Mouse (Mus musculus) midbrain, embryonic 16.5 days (tissue): ENCODE data around the gene Acss1. TPM values are rescaled to one million over a fixed set of nuclear protein-coding genes. Genes with fewer than 3 reads are reported as not detected.

Experiments
- ATAC-seq: fragments of 200-750 bp; cut with Nextera tagmentation; 2 replicates; pipeline ENCODE4 v1.8.0; 2017; ENCODE audit warnings: moderate TSS enrichment
- H3K27ac ChIP-seq: fragments of 300-500 bp; sonication (generic); 2 replicates; pipeline ENCODE4 v1.5.1; 2014; ENCODE audit warnings: mild to moderate bottlenecking, low read length, mixed read lengths
- H3K27me3 ChIP-seq: fragments of 300-500 bp; sonication (generic); 2 replicates; pipeline ENCODE4 v1.6.1; 2014; ENCODE audit warnings: low read depth, low read length, mixed read lengths; ENCODE audit not compliant: control insufficient read depth, insufficient read depth
- H3K36me3 ChIP-seq: fragments of 300-500 bp; sonication (generic); 2 replicates; pipeline ENCODE4 v1.6.1; 2014; ENCODE audit warnings: mild to moderate bottlenecking, low read length, moderate library complexity, mixed read lengths; ENCODE audit not compliant: control insufficient read depth, insufficient read depth
- H3K4me1 ChIP-seq: fragments of 300-500 bp; sonication (generic); 2 replicates; pipeline ENCODE4 v1.6.1; 2014; ENCODE audit warnings: mild to moderate bottlenecking, low read length, mixed read lengths; ENCODE audit not compliant: control insufficient read depth, insufficient read depth
- H3K4me2 ChIP-seq: fragments of 300-500 bp; sonication (generic); 2 replicates; pipeline ENCODE4 v1.6.1; 2014; ENCODE audit warnings: mild to moderate bottlenecking, low read length, mixed read lengths
- H3K4me3 ChIP-seq: fragments of 300-500 bp; sonication (generic); 2 replicates; pipeline ENCODE4 v1.5.1; 2014; ENCODE audit warnings: low read depth, mild to moderate bottlenecking, low read length, moderate library complexity, mixed read lengths
- H3K9ac ChIP-seq: fragments of 300-500 bp; sonication (generic); 2 replicates; pipeline ENCODE4 v1.6.1; 2014; ENCODE audit warnings: low read depth, low read length, mixed read lengths
- H3K9me3 ChIP-seq: fragments of 300-500 bp; sonication (generic); replicated peaks from 2 replicates; pipeline ENCODE4 v1.6.1; 2014; ENCODE audit warnings: mild to moderate bottlenecking, low read length, mixed read lengths; ENCODE audit not compliant: control insufficient read depth, poor library complexity, severe bottlenecking
- WGBS: fragments of 180-500 bp; shearing (Covaris S2); extraction: QIAGEN DNeasy Blood & Tissue Kit; methylation state at CpG from one replicate; pipeline ENCODE4 v1.1.7; 2014; 5-methylcytosine and 5-hydroxymethylcytosine counted together
- polyA plus RNA-seq: library from polyadenylated mRNA; unstranded; fragments of >200 nt; fragmentation: Nextera tagmentation; extraction: Ambion mirVana; gene quantifications from 2 replicates; pipeline ENCODE4 v1.2.1, GENCODE M21; 2015

Gene Acss1
- polyA plus RNA-seq, 1 experiment from 2014 or later: 20.5 TPM

DNA sequence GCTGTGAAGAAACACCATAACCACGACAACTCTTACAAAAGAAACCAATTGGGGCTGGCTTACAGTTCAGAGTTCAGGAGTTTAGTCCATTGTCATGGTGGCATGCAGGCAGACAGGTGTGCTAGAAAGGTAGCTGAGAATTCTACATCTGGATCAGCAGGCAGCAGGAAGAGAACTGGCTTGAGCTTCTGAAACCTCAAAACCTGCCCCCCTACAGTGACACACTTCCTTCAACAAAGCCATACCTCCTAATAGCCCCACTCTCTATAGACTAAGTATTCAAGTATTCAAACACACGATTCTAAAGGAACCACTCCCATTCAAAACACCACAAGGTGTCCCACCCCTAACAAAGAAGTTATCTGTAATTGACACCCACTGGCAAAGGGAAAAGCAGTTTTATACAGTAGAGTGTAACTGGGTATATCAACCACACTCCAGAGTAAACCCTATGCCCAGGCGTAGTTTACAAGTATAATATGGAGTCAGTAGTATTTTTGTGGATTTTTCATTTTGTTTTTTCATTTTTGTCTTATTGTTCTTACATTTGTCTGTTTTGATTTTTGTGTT lies 32.3 kb downstream of the Acss1 start:
- no peaks in the 10 kb centered on the region for H3K27me3 ChIP-seq
- no peak for ATAC-seq
- no peak overlapping the region for H3K4me3 ChIP-seq
- H3K4me2 ChIP-seq: no peak overlapping the region
- 72% methylated on average over 3 of the region's 3 CpGs for WGBS
- no peaks in the 10 kb centered on the region for H3K4me1 ChIP-seq
- H3K27ac ChIP-seq: no peak overlapping the region
- no peaks in the 10 kb centered on the region for H3K36me3 ChIP-seq
- no peaks in the 10 kb centered on the region for H3K9me3 ChIP-seq
- H3K9ac ChIP-seq: no peak overlapping the region

DNA sequence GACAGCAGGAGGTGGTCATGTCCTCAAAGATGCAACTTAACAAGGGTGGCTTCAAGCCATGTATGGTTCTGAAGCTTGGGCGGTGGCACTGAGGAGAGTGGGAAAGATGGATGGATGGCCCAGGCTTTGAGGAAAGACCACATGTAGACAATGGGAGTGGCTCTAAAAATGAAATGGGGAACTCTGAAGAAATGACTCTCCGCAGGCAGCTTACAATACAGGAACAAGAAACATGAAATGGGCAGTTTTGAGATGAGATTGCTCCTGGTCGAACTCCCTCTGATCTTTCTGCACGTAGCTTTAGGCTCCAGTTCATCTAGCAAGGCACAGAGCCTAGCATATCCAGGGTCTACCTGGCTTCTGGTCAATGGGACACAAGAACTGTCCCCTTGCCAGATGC lies 39.0 kb downstream of the Acss1 start:
- H3K27ac ChIP-seq: no peak overlapping the region
- H3K9ac ChIP-seq: no peak overlapping the region
- peaks cover 6% of the 10 kb centered on the region for H3K36me3 ChIP-seq
- no peaks in the 10 kb centered on the region for H3K4me1 ChIP-seq
- no peaks in the 10 kb centered on the region for H3K27me3 ChIP-seq
- no peaks in the 10 kb centered on the region for H3K9me3 ChIP-seq
- ATAC-seq: no peak
- 96% methylated on average over 4 of the region's 4 CpGs for WGBS
- H3K4me2 ChIP-seq: no peak overlapping the region
- no peak overlapping the region for H3K4me3 ChIP-seq

DNA sequence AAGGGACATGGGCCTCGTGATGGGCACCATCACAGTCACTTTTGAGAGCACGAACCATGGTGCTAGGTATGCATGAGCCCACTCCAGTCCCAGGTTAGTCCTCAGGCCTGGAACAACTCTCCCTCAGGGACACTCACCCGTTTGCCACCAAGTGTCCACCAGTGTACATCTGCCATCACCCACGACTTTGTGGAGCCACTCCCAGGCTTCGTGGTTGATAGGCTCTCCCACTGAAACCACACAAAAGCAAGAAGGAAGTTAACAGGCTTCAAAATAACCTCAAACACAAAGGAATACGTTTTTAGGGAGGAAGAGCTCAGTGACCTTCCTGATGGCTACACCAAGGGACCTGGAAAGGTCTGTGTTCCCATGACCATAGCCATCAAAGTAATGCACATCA lies 41.2 kb downstream of the Acss1 start:
- H3K4me2 ChIP-seq: no peak overlapping the region
- no peak overlapping the region for H3K27ac ChIP-seq
- no peak overlapping the region for H3K4me3 ChIP-seq
- no peaks in the 10 kb centered on the region for H3K27me3 ChIP-seq
- 73% methylated on average over 6 of the region's 6 CpGs for WGBS
- H3K9ac ChIP-seq: no peak overlapping the region
- H3K9me3 ChIP-seq: no peaks in the 10 kb centered on the region
- H3K4me1 ChIP-seq: no peaks in the 10 kb centered on the region
- H3K36me3 ChIP-seq: peaks cover 6% of the 10 kb centered on the region
- no peak for ATAC-seq

DNA sequence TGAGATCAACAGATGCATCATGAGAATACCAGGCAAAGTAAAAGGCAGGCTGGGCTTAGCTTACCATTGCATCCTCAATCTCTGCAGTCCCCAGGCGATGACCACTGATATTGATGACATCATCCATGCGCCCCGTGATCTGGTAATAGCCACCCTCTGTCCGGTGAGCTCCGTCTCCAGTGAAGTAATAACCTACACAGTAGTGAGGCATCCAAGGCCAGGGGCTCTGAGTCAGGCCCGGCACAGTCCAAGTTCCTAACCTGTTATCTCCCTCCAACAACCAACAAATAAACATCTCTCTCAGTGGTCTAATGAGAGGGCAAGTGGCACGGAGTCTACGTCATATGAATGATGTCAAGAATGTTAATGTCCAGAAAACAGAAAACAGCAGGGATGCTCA lies 43.4 kb downstream of the Acss1 start:
- no peak overlapping the region for H3K4me3 ChIP-seq
- H3K36me3 ChIP-seq: peaks cover 6% of the 10 kb centered on the region
- no peak for ATAC-seq
- H3K4me1 ChIP-seq: no peaks in the 10 kb centered on the region
- H3K9ac ChIP-seq: no peak overlapping the region
- H3K27me3 ChIP-seq: no peaks in the 10 kb centered on the region
- no peak overlapping the region for H3K27ac ChIP-seq
- no peaks in the 10 kb centered on the region for H3K9me3 ChIP-seq
- no peak overlapping the region for H3K4me2 ChIP-seq
- 97% methylated on average over 8 of the region's 8 CpGs for WGBS

DNA sequence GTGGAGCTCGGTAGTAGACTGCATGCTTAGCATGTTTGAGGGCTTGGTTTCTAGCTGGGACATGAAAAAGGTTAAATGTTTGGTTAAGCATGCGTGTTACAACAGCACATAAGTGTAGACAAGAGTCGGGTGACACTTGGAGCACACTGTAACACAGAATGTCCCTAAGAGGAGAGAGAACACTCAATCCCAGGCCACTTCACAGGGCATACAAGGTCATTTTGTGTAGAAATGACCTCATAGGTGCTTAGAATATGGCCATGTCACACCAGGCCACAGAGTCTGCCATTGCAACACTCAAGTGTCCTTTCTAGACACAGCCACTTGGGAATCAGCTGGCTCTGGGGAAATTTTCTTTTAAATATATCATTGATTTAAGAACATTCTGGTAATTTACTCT lies 44.3 kb downstream of the Acss1 start:
- Histone ChIP-seq H3K36me3 (peaks cover 6% of the 10 kb centered on the region), H3K4me1 (no peaks in the 10 kb centered on the region), H3K4me2 (no peak overlapping the region), H3K9ac (no peak overlapping the region), H3K27ac (no peak overlapping the region), H3K27me3 (no peaks in the 10 kb centered on the region), H3K4me3 (no peak overlapping the region), H3K9me3 (no peaks in the 10 kb centered on the region)
- 91% methylated on average over 3 of the region's 3 CpGs for WGBS
- no peak for ATAC-seq

DNA sequence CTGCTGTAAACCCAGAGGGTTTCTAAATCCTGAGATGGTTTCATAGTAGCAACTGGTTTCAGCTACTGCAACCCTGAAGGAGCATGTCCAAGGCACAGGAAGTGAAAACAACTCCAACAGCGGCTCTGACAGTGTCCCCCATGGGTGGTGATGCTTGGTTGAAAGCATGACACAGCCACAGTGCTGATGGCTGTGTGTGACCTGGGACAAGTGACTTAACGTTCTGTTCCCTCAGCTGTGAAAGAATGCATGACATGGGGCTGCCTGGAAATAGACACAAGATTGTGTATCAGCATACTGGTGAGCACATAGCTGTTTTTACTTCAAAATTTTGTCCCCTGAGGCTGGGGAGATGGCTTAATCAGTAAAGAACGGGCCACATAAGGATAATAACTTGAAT lies 46.6 kb downstream of the Acss1 start:
- no peaks in the 10 kb centered on the region for H3K27me3 ChIP-seq
- WGBS: 82% methylated on average over 3 of the region's 3 CpGs
- no peak for ATAC-seq

DNA sequence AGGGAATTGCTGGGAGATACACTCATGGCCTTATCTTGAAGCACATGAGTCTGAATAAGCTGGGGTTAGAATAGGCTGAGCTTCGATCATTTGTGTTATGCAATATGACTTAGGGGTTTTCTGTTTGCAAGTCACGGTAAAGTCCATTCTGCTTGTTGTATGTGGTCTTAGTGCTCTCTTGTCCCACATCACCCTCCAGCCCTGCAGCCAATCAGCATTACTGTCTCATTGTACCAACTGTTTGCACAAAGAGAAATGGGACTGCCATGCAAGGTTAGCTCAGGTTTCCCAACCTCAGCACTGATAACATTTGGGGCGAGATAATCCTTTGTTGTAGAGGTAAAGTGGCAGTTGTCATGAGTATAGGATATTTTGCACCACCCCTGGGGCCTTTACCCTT lies 58.2 kb downstream of the Acss1 start:
- 78% methylated on average over 3 of the region's 3 CpGs for WGBS
- H3K27ac ChIP-seq: no peak overlapping the region

More for the DNA sequence above, 46.6 kb downstream of the Acss1 start:
- Histone ChIP-seq H3K9me3 (no peaks in the 10 kb centered on the region), H3K27ac (no peak overlapping the region), H3K4me3 (no peak overlapping the region), H3K36me3 (peaks cover 3% of the 10 kb centered on the region; the same call in 1 of the 2 replicates), H3K4me1 (no peaks in the 10 kb centered on the region), H3K9ac (no peak overlapping the region), H3K4me2 (no peak overlapping the region)

DNA sequence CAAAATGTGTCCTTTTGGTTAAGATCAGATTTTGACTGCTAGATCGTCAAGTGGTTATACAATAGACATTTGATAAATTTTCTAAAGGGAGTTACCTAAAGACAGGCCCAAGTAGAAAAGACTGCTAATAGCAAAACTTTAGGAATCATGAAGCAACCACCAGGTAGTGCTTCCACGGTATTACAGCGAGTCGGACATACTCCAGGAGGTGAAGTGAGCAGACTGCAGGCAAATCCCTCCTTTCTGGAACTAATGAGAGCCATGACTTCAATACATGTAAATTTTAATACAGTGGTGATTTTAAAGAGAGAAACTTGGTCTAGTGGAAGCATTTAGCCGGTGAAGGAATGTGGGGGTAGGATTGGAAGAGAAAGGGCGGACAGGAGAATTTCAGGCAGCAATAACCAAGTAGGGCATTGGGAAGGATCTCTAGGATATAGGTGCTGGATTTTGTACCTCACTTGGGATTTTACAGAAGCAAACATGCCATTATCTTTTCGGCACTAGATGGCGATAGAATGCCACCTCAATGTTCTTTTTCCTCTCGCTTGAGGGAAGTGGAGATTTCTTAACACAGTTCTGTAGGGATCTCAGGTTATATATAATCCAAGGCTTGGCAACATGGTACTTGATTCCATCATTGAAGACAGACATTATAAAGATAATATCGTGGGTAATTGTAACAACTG lies 59.3 kb downstream of the Acss1 start:
- Histone ChIP-seq H3K27me3 (no peaks in the 10 kb centered on the region), H3K9ac (peak overlapping the region; percentile 94), H3K27ac (peak overlapping the region; percentile 69), H3K36me3 (no peaks in the 10 kb centered on the region), H3K9me3 (no peaks in the 10 kb centered on the region), H3K4me2 (peak overlapping the region; percentile 72), H3K4me1 (peaks cover 15% of the 10 kb centered on the region), H3K4me3 (peak overlapping the region; percentile 90)
- WGBS: under 1% methylated on average over 10 of the region's 10 CpGs
- ATAC-seq: peak; percentile 73

More for the DNA sequence above, 58.2 kb downstream of the Acss1 start:
- ATAC-seq: no peak
- H3K4me1 ChIP-seq: peaks cover 15% of the 10 kb centered on the region
- H3K4me2 ChIP-seq: no peak overlapping the region
- H3K9ac ChIP-seq: no peak overlapping the region
- no peak overlapping the region for H3K4me3 ChIP-seq
- H3K9me3 ChIP-seq: no peaks in the 10 kb centered on the region
- no peaks in the 10 kb centered on the region for H3K36me3 ChIP-seq
- H3K27me3 ChIP-seq: no peaks in the 10 kb centered on the region

DNA sequence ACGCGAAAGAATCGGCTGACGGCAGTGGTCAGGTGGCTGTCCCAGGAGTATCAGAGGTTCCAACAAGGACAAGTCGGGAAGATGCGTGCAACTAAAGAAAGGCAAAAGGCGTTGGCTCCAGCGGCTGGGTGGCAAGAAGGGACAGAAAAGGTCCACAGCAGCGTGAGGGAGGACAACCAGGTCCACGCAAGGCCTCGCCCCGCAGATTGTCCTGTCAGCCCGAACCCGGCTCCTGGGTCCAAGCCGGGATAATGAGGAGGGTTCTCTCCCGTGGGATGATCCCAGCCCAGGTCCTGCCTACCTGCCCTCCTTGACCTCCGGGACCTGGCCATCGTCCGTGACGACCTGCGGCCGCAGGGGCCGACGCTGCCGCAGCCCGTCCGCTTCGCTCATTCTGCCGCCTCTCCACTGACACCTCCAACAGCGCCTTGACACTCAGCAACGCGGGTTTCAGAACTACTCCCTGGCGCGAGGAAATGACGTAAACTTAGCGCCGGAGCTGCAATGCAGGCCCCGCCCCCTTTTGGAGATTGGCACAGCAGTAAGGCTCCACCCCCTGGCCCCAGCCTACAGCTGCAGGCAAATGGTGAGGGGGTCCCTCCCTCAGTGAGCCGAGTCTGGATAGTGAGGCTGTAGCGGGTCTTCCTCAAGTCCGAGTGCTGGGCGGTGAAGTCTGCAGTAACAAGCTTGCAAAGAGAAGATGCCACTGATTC lies 60.1 kb downstream of the Acss1 start, which contains the start of gene Apmap:
TSS of gene Apmap (minus strand) at position 481 of the 713 bp plus-strand sequence.
- H3K27me3 ChIP-seq: no peaks in the 10 kb centered on the region
- H3K9ac ChIP-seq: peak within 1 kb of the TSS; percentile 94
- under 1% methylated on average over 41 of the region's 42 CpGs for WGBS
- H3K4me1 ChIP-seq: peaks cover 15% of the 10 kb centered on the region
- peak within 1 kb of the TSS; percentile 69 for H3K27ac ChIP-seq
- peak within 1 kb of the TSS; percentile 90 for H3K4me3 ChIP-seq
- H3K9me3 ChIP-seq: no peaks in the 10 kb centered on the region
- peak within 1 kb of the TSS; percentile 72 for H3K4me2 ChIP-seq
- ATAC-seq: peak; percentile 98
- H3K36me3 ChIP-seq: no peaks in the 10 kb centered on the region
